In the genomic region with DNA sequence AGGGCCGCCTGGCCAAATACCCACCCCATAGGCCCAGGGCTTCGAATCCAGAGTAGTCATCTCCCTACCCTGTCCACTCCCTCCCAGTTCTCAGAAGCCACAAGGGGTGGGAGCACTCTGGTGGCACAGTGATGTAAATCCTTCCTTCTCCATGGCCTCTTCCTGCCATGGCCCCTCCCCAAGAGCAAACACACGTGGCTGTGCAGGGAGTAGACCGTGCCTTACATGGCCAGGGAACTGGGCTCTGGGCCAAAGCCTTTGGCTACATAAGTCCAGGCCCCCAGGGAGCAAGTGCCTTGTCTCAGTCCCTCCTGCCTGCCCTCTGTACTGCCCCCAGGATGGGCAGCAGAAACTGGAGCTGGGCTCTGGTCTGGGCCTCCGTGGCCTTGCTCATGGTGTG, we compare ENCODE assay signal across 9 mouse cellular contexts. TPM values are rescaled to one million over a fixed set of nuclear protein-coding genes. Genes with fewer than 3 reads are reported as not detected.
DNase-seq lines count a peak whose midpoint lies in the region; TF ChIP-seq lines count a peak whose summit lies in the region.
"Had no signal": no experiment of that assay in that cellular context is flagged by ENCODE, and none has a peak within 500 bp of the region (broad histone marks: within the 10 kb centered on the region; RNA-seq: fewer than 3 reads in every experiment).

A gene (plus strand): TSS at position 292 of the 400 bp plus-strand sequence.

- TF ChIP-seq POLR2A in lung, adult 2 months (IDR thresholded peaks at IDR 0.05; ENCODE audit: borderline replicate concordance, extremely low read depth, low read depth, low read length), result no peak

- H3K4me1 ChIP-seq in lung, adult 2 months (ENCODE audit: control insufficient read depth, insufficient read depth, low read length), result peaks cover 2% of the 10 kb centered on the region; the same call in 1 of the 2 replicates

- TF ChIP-seq CTCF in lung, adult 2 months (IDR thresholded peaks at IDR 0.05; ENCODE audit: insufficient read depth, low read length), result no peak

- WGBS in lung, adult 2 months, result 55% methylated on average over 5 of the region's 5 CpGs

- H3K4me3 ChIP-seq in lung, adult 2 months (replicated peaks; ENCODE audit: extremely low read depth, low read depth, low read length), result no peak within 1 kb of the TSS
- H3K4me3 ChIP-seq: liver, embryonic 15.5 days had no signal

- DNase-seq in kidney, postnatal 10 days, result peak; percentile 63
- DNase-seq in kidney, adult 18-20 months, result no peak
- DNase-seq in MN1 (ENCODE audit: low spot score) (peak; percentile 20), adipocyte (ENCODE audit: low spot score) (peak; percentile 20)
- no peak for DNase-seq in lung, adult 2 months
- no peak for DNase-seq in frontal cortex, postnatal 14 days (ENCODE audit: low spot score in 2 of 2)
- DNase-seq in layer of hippocampus, adult 9-11 months, result no peak

RNA-seq across cellular contexts. Expression of the gene that starts here (rescaled TPM):
- polyA plus RNA-seq in lung, adult 2 months (2012; rRNA removed), result 15.6 and 25.6 TPM in 2 replicates
- polyA plus RNA-seq: embryonic facial prominence, embryonic 11.5 days had no signal

Comparison
In these comparisons a context has a peak if more than half of its experiments do, and no peak if none do; other contexts are left out.
1. DNase-seq: peak in kidney, postnatal 10 days (single experiment), MN1 (single experiment) and adipocyte (single experiment); none in kidney, adult 18-20 months (single experiment), lung, adult 2 months (single experiment), frontal cortex, postnatal 14 days (0 of 2) and layer of hippocampus, adult 9-11 months (single experiment).